Mouse (Mus musculus): ENCODE measurements around the gene Foxs1. TPM values are rescaled to one million over a fixed set of nuclear protein-coding genes. Genes with fewer than 3 reads are reported as not detected.

Gene Foxs1
- total and polyA plus RNA-seq, 2 experiments from 2014 or later: 8.4 to 8.6 TPM

DNA sequence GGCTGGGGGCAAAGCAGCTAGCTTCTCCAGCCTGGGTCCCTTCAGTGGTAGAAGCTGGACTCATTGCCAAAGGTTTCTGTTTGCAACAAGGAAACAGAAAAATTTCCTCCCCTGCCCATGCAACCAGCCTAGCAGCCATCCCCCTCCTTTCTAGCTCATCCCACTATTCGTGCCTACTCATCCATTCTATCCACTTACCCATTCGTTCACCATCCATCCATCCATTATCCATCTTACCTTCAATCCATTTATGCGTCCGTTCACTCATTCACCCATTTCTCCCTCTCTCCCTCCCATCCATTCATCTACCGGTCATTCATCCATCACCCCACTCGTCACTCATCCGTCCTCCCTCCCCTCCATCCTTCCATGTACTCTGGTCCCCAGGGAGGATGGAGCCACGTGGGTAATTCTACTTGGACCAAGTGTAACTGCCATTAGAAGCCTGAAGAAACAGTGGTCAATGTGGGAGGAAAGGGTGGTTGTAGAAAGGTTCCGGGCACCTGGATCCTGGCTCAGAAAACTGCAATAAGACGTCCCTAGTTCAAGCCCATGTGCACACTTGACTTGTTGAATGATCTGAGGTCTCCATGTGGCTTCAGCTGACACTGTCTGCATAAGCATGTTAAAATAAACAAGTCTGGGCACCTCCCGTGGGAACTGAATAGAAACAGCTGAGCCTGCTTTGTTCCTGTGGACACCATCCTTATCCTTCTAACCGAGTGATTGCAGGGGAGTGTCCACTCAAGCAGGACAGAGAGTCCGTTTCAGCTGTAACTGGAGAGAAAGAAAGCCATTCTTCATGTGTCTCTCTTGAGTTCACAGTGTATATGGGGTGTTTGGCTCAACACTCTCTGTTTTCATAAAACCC lies 19.1 kb upstream of the Foxs1 start:
- no peak overlapping the region for H3K27ac ChIP-seq (ENCODE audit: low read depth)
- no peaks in the 10 kb centered on the region for H3K36me3 ChIP-seq (replicated peaks; ENCODE audit: control insufficient read depth, insufficient read depth, low read length)
- peak overlapping the region; percentile 52; the same call in 1 of the 2 replicates for H3K9ac ChIP-seq (replicated peaks; ENCODE audit: low read depth, low read length)
- H3K4me2 ChIP-seq (ENCODE audit: low read depth, low read length): peak overlapping the region; percentile 99
- peaks cover 77% of the 10 kb centered on the region for H3K27me3 ChIP-seq (ENCODE audit: control insufficient read depth, insufficient read depth, low read length)
- no peak for ATAC-seq (ENCODE audit: insufficient read depth, low read depth)
- no peaks in the 10 kb centered on the region for H3K9me3 ChIP-seq (replicated peaks; ENCODE audit: control insufficient read depth, low read length)
- TF ChIP-seq CTCF (IDR thresholded peaks at IDR 0.05; ENCODE audit: low read depth) (no peak), EP300 (IDR thresholded peaks at IDR 0.05; ENCODE audit: low read depth) (no peak)
- DNase-seq (ENCODE audit: low spot score): no peak
- H3K4me3 ChIP-seq (ENCODE audit: low read depth, low read length): peak overlapping the region; percentile 61
- 20% methylated on average over 13 of the region's 13 CpGs for WGBS
- 0 out of 2 replicates have a peak, but pooled peaks cover 8% of the 10 kb centered on the region for H3K4me1 ChIP-seq (ENCODE audit: control insufficient read depth, insufficient read depth)

DNA sequence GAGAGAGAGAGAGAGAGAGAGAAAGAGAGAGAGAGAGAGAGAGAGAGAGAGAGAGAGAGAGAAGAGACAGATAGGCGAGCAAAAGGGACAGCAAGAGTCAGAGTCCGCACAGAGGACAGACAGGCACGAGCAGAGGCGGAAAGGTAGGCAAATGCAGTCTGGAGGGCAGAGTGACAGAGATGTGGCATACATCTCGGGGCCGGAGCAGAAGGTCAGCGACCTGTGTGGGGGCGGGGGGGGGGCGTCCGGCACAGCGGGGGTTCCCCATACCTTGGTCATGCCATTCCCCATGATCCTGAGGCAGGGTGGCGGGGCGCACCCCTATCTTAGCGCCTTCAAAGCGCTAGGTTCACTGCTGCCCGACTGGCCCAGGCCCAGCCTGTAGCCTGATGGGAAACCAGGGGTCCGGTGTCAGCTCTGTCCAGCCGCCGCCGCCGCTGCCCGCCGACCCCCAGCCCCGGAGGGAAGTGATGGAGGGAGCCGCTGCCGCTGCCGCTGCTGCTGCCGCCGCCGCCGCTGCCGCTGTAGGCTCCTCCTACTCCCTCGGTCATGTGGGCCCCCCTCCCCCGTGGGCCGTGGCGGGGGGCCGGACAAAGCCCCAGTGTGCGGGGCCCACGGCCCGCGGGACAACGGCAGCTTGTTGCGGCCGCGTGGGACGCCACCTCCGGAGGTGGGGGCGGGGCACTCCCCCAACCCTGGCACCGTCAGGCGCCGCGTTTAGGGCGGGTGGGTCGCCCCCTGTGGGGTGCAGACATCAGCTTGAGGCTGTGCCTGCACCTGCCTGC lies 18.2 kb upstream of the Foxs1 start, which contains the start of gene Dusp15:
Dusp15 (minus strand) TSS at position 634 of the 785 bp plus-strand sequence.
- WGBS: 4% methylated on average over 39 of the region's 54 CpGs
- Histone ChIP-seq H3K27me3 (ENCODE audit: control insufficient read depth, insufficient read depth, low read length) (peaks cover 80% of the 10 kb centered on the region), H3K4me3 (ENCODE audit: low read depth, low read length) (peak within 1 kb of the TSS; percentile 61), H3K36me3 (replicated peaks; ENCODE audit: control insufficient read depth, insufficient read depth, low read length) (no peaks in the 10 kb centered on the region), H3K27ac (ENCODE audit: low read depth) (no peak within 1 kb of the TSS), H3K9ac (replicated peaks; ENCODE audit: low read depth, low read length) (peak within 1 kb of the TSS; percentile 52), H3K4me1 (ENCODE audit: control insufficient read depth, insufficient read depth) (0 out of 2 replicates have a peak, but pooled peaks cover 8% of the 10 kb centered on the region), H3K4me2 (ENCODE audit: low read depth, low read length) (peak within 1 kb of the TSS; percentile 99), H3K9me3 (replicated peaks; ENCODE audit: control insufficient read depth, low read length) (no peaks in the 10 kb centered on the region)
- no peak for TF ChIP-seq EP300 (IDR thresholded peaks at IDR 0.05; ENCODE audit: low read depth)
- TF ChIP-seq CTCF (IDR thresholded peaks at IDR 0.05; ENCODE audit: low read depth): no peak
- peak; percentile 53; the same call in 1 of the 2 replicates for ATAC-seq (ENCODE audit: insufficient read depth, low read depth)
- DNase-seq (ENCODE audit: low spot score): no peak

DNA sequence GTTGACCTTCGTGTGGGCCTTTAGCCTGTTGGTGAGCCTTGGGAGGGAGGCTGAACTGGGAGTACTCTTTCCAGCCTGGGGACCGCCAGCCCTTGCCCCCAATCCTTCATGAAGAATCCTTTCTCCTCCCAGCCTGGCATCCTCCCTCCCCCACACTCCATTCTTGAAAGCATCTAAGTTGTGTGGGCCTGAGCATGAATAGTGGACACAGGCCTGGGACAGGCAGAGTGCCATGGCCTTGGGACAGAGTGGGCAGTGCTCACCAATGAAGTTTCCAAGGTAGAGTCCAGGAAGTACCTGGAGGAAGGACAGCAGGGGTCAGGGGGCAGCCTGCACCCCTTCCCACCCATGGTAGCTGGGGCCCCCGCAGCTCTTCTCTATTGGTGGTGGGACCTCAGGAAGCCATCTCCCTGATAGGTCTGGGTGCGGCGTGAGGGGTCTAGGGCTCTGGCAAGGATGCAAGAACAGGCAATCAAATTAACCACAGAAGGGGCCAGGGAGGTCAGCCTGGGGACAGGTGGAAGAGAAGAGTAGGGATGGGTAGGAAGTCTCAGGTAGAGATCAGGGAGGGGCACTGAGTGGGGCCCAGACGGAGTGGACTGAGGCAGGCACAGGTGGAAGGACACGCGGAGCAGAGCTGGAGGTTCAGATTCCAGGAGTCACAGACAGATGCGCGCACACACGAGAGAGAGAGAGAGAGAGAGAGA lies 17.5 kb upstream of the Foxs1 start:
- Histone ChIP-seq H3K27me3 (ENCODE audit: control insufficient read depth, insufficient read depth, low read length) (peaks cover 87% of the 10 kb centered on the region), H3K4me2 (ENCODE audit: low read depth, low read length) (peak overlapping the region; percentile 99), H3K9ac (replicated peaks; ENCODE audit: low read depth, low read length) (no peak overlapping the region), H3K36me3 (replicated peaks; ENCODE audit: control insufficient read depth, insufficient read depth, low read length) (no peaks in the 10 kb centered on the region), H3K9me3 (replicated peaks; ENCODE audit: control insufficient read depth, low read length) (no peaks in the 10 kb centered on the region), H3K27ac (ENCODE audit: low read depth) (no peak overlapping the region), H3K4me1 (ENCODE audit: control insufficient read depth, insufficient read depth) (0 out of 2 replicates have a peak, but pooled peaks cover 8% of the 10 kb centered on the region), H3K4me3 (ENCODE audit: low read depth, low read length) (peak overlapping the region; percentile 61; the same call in 1 of the 2 replicates)
- no peak for DNase-seq (ENCODE audit: low spot score)
- WGBS: 34% methylated on average over 11 of the region's 11 CpGs
- TF ChIP-seq CTCF (IDR thresholded peaks at IDR 0.05; ENCODE audit: low read depth) (no peak), EP300 (IDR thresholded peaks at IDR 0.05; ENCODE audit: low read depth) (no peak)
- ATAC-seq (ENCODE audit: insufficient read depth, low read depth): no peak

DNA sequence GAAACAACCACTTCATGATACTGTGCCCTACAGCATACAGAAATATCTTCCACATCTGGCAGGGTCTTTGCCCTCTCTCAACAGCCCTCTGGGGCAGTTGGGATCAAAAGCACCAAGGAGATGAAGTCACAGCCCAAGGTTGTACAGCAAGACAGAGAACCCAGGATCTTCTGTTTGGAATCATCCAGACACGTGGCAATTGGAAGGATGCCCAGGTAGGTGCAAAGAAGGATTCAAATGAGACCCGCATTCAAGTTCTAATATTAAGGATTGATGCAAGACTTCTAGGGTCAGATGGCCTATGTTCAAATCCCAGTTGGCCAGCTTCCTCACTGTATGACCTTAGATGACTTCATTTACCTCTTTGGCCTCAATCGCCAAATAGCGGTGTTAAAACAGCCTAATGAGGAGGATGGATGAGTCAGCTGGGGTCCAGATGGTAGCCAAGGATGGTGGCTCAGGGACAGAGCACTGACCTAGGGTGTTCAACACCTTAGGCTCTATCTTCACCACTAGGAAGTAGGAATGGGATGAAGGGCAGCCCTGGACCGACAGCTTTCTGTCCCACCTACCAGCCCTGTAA lies 15.5 kb upstream of the Foxs1 start:
- Histone ChIP-seq H3K27me3 (ENCODE audit: control insufficient read depth, insufficient read depth, low read length) (peaks cover 92% of the 10 kb centered on the region), H3K27ac (ENCODE audit: low read depth) (no peak overlapping the region), H3K9me3 (replicated peaks; ENCODE audit: control insufficient read depth, low read length) (no peaks in the 10 kb centered on the region), H3K9ac (replicated peaks; ENCODE audit: low read depth, low read length) (no peak overlapping the region), H3K36me3 (replicated peaks; ENCODE audit: control insufficient read depth, insufficient read depth, low read length) (no peaks in the 10 kb centered on the region), H3K4me1 (ENCODE audit: control insufficient read depth, insufficient read depth) (0 out of 2 replicates have a peak, but pooled peaks cover 8% of the 10 kb centered on the region), H3K4me2 (ENCODE audit: low read depth, low read length) (no peak overlapping the region), H3K4me3 (ENCODE audit: low read depth, low read length) (no peak overlapping the region)
- ATAC-seq (ENCODE audit: insufficient read depth, low read depth) (no peak), DNase-seq (ENCODE audit: low spot score) (no peak)
- TF ChIP-seq CTCF (IDR thresholded peaks at IDR 0.05; ENCODE audit: low read depth): no peak
- no peak for TF ChIP-seq EP300 (IDR thresholded peaks at IDR 0.05; ENCODE audit: low read depth)
- WGBS: 76% methylated on average over 5 of the region's 5 CpGs

DNA sequence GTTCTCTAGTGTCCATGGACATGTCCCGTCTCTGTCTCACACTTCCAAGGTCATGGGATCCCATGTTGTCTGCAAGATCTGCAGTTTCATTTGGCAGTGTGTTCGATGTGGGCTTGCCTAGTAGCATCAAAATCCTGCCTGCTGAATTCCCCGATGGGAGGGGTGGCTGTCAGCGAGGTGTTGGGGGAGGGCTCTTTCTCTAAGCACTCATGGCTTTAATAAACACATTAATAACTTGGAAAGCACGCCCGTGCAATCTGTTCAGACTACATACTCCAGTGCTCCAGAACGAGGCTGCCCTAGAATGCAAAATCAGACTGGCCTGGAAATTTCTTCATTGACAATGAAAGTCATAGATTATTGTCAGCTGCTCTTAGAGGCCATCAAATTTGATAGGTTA lies 14.1 kb upstream of the Foxs1 start:
- no peaks in the 10 kb centered on the region for H3K36me3 ChIP-seq (replicated peaks; ENCODE audit: control insufficient read depth, insufficient read depth, low read length)
- 48% methylated on average over 7 of the region's 7 CpGs for WGBS
- H3K9ac ChIP-seq (replicated peaks; ENCODE audit: low read depth, low read length): no peak overlapping the region
- 0 out of 2 replicates have a peak, but pooled peaks cover 8% of the 10 kb centered on the region for H3K4me1 ChIP-seq (ENCODE audit: control insufficient read depth, insufficient read depth)
- H3K27ac ChIP-seq (ENCODE audit: low read depth): no peak overlapping the region
- no peak for DNase-seq (ENCODE audit: low spot score)
- ATAC-seq (ENCODE audit: insufficient read depth, low read depth): no peak
- H3K9me3 ChIP-seq (replicated peaks; ENCODE audit: control insufficient read depth, low read length): no peaks in the 10 kb centered on the region
- H3K4me2 ChIP-seq (ENCODE audit: low read depth, low read length): no peak overlapping the region
- TF ChIP-seq CTCF (IDR thresholded peaks at IDR 0.05; ENCODE audit: low read depth): no peak
- TF ChIP-seq EP300 (IDR thresholded peaks at IDR 0.05; ENCODE audit: low read depth): no peak
- peaks cover 98% of the 10 kb centered on the region for H3K27me3 ChIP-seq (ENCODE audit: control insufficient read depth, insufficient read depth, low read length)
- H3K4me3 ChIP-seq (ENCODE audit: low read depth, low read length): no peak overlapping the region
